Mouse (Mus musculus) hindbrain, embryonic 14.5 days (tissue): Measurements from ENCODE around the gene Ror2. TPM values are rescaled to one million over a fixed set of nuclear protein-coding genes. Genes with fewer than 3 reads are reported as not detected.

Experiments
- ATAC-seq: fragments of 200-750 bp; cut with Nextera tagmentation; 2 replicates; pipeline ENCODE4 v1.8.0; 2017; ENCODE audit warnings: moderate number of reproducible peaks, mild to moderate bottlenecking, moderate TSS enrichment, moderate library complexity; ENCODE audit not compliant: low FRiP score
- DNase-seq: peaks from one replicate; pipeline ENCODE4 v3.0.0-alpha.2; 2015; ENCODE audit warnings: low spot score
- H3K27ac ChIP-seq: fragments of 300-500 bp; sonication (generic); 2 replicates; pipeline ENCODE4 v1.5.1; 2014; ENCODE audit warnings: mild to moderate bottlenecking, moderate library complexity
- H3K27me3 ChIP-seq: fragments of 300-500 bp; sonication (generic); 2 replicates; pipeline ENCODE4 v1.6.1; 2014; ENCODE audit warnings: mild to moderate bottlenecking, low read length, mixed read lengths; ENCODE audit not compliant: control insufficient read depth, insufficient read depth
- H3K36me3 ChIP-seq: fragments of 300-500 bp; sonication (generic); replicated peaks from 2 replicates; pipeline ENCODE4 v1.6.1; 2014; ENCODE audit not compliant: control insufficient read depth, insufficient read depth
- H3K4me1 ChIP-seq: fragments of 300-500 bp; sonication (generic); replicated peaks from 2 replicates; pipeline ENCODE4 v1.6.1; 2014; ENCODE audit warnings: antibody characterized with exemption, low read length, mixed read lengths; ENCODE audit not compliant: control insufficient read depth, insufficient read depth
- H3K4me2 ChIP-seq: fragments of 300-500 bp; sonication (generic); replicated peaks from 2 replicates; pipeline ENCODE4 v1.6.1; 2014; ENCODE audit warnings: mild to moderate bottlenecking, moderate library complexity
- H3K4me3 ChIP-seq: fragments of 300-500 bp; sonication (generic); replicated peaks from 2 replicates; pipeline ENCODE4 v1.5.1; 2014; ENCODE audit warnings: mild to moderate bottlenecking, low read length
- H3K9ac ChIP-seq: fragments of 300-500 bp; sonication (generic); 2 replicates; pipeline ENCODE4 v1.6.1; 2014
- H3K9me3 ChIP-seq: fragments of 300-500 bp; sonication (generic); 2 replicates; pipeline ENCODE4 v1.6.1; 2016; ENCODE audit warnings: low read length; ENCODE audit not compliant: control insufficient read depth
- WGBS: fragments of 180-500 bp; shearing (Covaris S2); extraction: QIAGEN DNeasy Blood & Tissue Kit; methylation state at CpG from one replicate; pipeline ENCODE4 v1.1.7; 2014; 5-methylcytosine and 5-hydroxymethylcytosine counted together
- polyA plus RNA-seq: library from polyadenylated mRNA; unstranded; fragments of >200 nt; fragmentation: Nextera tagmentation; extraction: Ambion mirVana; gene quantifications from 2 replicates; pipeline ENCODE4 v1.2.1, GENCODE M21; 2014

Gene Ror2
- polyA plus RNA-seq, 1 experiment from 2014 or later: 3.1 TPM

DNA sequence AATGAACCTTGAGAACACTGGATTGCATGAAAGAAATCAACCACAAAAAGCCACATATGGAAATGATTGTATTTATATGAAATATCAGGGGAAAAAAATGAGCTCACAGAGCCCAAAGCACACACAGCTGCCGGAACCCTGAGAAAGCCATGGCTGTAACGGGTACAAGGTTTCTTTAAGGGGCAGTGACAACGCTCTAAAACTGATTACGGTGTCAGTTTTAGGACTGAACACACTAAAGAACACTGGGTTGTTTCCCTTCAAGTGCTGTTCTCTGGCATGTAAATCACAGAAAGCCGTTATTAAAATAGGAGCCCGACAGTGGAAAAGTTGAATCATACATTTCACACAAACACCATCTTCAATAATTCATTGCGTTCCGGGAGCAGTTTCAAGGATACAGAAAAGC lies 19.4 kb downstream of the Ror2 start:
- Histone ChIP-seq H3K27me3 (no peaks in the 10 kb centered on the region), H3K27ac (no peak overlapping the region), H3K4me1 (no peaks in the 10 kb centered on the region), H3K36me3 (no peaks in the 10 kb centered on the region), H3K9me3 (no peaks in the 10 kb centered on the region), H3K4me3 (no peak overlapping the region), H3K4me2 (no peak overlapping the region), H3K9ac (no peak overlapping the region)
- WGBS: 81% methylated on average over 8 of the region's 8 CpGs
- no peak for DNase-seq
- ATAC-seq: no peak

DNA sequence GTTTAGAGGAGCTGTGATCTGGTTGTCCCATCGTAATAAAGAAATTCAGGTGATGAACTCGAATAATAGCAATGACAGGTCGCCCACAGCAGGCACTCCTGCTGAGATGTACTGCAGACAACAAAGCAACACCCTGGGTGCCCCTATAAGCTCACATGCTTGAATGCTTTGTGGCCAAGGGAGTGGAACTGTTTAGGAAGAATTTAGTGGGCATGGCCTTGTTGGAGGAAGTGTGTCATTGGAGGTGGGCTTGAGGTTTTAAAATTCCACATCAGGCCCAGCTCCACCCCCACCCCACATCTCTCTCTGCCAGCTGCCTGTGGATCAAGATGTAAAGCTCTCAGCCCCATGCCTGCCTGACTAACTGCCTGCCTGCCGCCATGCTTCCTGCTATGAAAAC lies 21.0 kb downstream of the Ror2 start:
- Histone ChIP-seq H3K9me3 (no peaks in the 10 kb centered on the region), H3K4me2 (no peak overlapping the region), H3K27me3 (no peaks in the 10 kb centered on the region), H3K4me3 (no peak overlapping the region), H3K27ac (no peak overlapping the region), H3K36me3 (no peaks in the 10 kb centered on the region), H3K4me1 (no peaks in the 10 kb centered on the region), H3K9ac (no peak overlapping the region)
- 87% methylated on average over 4 of the region's 4 CpGs for WGBS
- no peak for DNase-seq
- no peak for ATAC-seq

DNA sequence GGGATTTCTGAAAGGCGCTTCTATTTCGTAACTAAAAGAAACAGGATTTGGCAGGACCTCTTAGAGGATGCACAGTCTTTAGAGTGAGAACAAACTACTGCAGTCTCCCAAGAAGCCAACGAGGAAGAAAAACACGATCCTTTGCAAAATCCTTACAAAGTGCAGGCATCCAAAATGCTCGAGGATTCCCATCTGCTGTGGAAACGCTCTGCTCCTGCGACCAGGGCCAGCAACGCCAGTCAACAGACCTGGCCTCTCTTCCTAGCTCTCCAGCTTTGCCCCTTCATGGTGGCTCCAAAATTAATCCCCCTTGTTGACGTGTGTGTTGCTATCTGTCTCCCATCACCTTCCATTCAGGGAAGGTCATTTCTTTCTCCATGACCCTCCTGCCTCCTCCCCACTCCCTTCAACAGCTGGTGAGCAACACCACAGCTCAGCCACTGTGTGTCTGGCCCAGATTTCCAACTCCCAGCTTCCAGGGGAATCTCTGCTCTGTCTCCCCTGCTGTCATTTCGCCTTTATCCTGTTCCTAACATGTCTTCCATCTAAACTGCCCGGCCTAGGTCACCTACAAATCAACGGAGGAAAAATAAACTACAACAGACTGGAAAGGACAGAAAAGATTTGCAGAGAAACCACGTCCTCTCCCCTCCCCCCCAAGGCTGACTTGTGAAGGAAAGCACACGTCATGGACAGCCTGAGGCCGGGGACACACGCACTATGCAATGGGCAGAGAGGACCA lies 23.2 kb downstream of the Ror2 start:
- no peak for DNase-seq
- Histone ChIP-seq H3K4me2 (no peak overlapping the region), H3K9ac (no peak overlapping the region), H3K9me3 (no peaks in the 10 kb centered on the region), H3K4me1 (no peaks in the 10 kb centered on the region), H3K27ac (no peak overlapping the region), H3K27me3 (no peaks in the 10 kb centered on the region), H3K36me3 (no peaks in the 10 kb centered on the region), H3K4me3 (no peak overlapping the region)
- ATAC-seq: no peak
- 83% methylated on average over 16 of the region's 16 CpGs for WGBS

DNA sequence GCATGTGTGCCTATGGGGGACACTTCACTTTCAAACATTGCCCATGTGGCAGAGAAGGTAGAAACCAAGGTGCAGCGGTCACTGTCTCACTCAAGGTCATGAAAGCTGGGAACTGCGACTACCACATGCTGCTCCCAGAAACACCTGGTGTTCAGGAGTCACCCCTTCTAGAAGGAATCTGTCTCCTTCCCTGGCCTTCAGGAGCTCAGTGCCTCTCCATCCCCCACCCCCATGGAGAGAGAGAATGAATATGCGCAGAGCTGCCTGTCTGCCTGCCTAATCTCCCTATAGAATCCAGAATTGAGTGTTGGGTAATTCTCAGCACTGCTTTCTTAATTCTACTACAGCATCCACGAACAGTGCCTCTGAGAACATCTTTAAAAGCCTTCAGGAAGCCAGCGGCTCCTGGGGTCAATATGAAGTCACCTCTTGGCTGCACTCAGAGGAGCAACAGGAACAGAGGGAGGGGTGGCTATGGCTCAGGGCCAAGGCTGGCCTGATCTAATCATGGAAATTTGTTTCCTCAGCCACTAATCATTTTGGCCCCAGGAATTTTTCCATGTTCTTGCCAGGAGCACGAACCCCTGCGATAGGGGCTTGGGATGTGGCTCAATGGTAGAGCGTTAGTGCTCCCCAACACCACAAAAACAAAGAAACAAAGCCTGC lies 24.7 kb downstream of the Ror2 start:
- Histone ChIP-seq H3K27ac (no peak overlapping the region), H3K9me3 (no peaks in the 10 kb centered on the region), H3K4me1 (no peaks in the 10 kb centered on the region), H3K9ac (no peak overlapping the region), H3K27me3 (no peaks in the 10 kb centered on the region), H3K4me2 (no peak overlapping the region), H3K4me3 (no peak overlapping the region), H3K36me3 (no peaks in the 10 kb centered on the region)
- 70% methylated on average over 8 of the region's 8 CpGs for WGBS
- ATAC-seq: no peak
- no peak for DNase-seq

DNA sequence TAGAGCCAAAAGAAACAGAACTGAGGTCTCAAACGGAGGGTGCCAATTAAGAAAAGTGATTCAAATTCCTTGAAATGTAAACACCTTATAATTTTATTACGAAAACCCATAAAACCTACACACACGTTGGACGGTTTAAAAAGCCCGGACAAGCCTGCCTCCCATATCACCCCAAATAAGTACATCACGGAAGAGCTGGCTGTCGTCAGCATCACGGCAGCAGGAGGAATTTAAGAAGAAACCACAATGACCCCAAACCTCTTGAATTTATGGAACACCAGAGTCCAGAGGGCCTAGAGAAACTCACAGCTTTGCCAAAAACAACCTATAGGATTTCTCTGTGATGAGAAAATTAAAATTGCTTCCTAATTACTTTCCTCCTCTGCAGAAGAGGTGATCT lies 27.0 kb downstream of the Ror2 start:
- WGBS: 81% methylated on average over 8 of the region's 8 CpGs
- DNase-seq (no peak), ATAC-seq (no peak)
- no peaks in the 10 kb centered on the region for H3K4me1 ChIP-seq
- no peak overlapping the region for H3K4me3 ChIP-seq
- H3K27ac ChIP-seq: no peak overlapping the region
- no peak overlapping the region for H3K9ac ChIP-seq
- H3K36me3 ChIP-seq: no peaks in the 10 kb centered on the region
- H3K9me3 ChIP-seq: no peaks in the 10 kb centered on the region
- no peaks in the 10 kb centered on the region for H3K27me3 ChIP-seq
- no peak overlapping the region for H3K4me2 ChIP-seq

DNA sequence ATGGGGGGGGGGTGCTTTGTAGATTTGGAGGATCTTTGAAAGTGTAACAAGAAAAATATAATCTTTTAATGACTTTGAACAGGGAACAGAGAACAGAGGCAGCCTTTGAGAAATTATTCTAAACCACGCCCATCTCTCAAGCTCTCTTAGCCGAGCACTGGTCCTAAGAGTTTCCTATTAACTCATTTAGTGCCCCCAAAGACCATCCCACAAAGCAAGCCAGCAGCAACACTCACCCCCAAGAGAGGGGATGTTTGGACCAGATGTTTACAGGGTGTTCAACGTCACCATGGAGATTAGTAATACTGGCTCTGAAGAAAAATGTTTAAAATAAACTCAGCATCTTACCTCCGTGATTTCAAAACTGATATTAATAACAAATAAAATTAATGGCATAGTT lies 27.4 kb downstream of the Ror2 start:
- 61% methylated on average over 4 of the region's 4 CpGs for WGBS
- Histone ChIP-seq H3K36me3 (no peaks in the 10 kb centered on the region), H3K27ac (no peak overlapping the region), H3K27me3 (no peaks in the 10 kb centered on the region), H3K9me3 (no peaks in the 10 kb centered on the region), H3K4me1 (no peaks in the 10 kb centered on the region), H3K9ac (no peak overlapping the region), H3K4me2 (no peak overlapping the region), H3K4me3 (no peak overlapping the region)
- ATAC-seq (no peak), DNase-seq (no peak)

DNA sequence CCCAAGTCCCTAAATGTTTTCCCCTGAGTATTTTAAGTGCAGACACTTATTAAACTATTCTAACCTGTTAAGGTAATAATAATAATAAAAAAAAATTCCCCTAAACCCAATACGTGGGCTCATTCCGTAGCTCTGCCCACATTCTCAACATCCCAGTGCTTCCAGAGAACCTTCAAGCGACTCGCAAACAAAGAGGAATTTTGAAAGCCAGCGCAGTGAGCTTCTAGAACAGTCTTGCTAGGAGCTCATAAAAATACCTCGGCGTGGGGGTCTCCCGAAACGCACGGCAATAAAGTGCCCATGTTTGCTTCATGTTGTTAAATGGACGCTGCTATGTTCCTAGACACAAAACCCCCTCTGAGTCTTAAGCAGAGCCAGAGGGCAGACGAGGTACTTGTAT lies 32.7 kb downstream of the Ror2 start:
- H3K4me3 ChIP-seq: no peak overlapping the region
- no peaks in the 10 kb centered on the region for H3K9me3 ChIP-seq
- no peak overlapping the region for H3K9ac ChIP-seq
- H3K27ac ChIP-seq: no peak overlapping the region
- WGBS: 95% methylated on average over 12 of the region's 12 CpGs
- DNase-seq (no peak), ATAC-seq (no peak)
- no peaks in the 10 kb centered on the region for H3K4me1 ChIP-seq
- no peaks in the 10 kb centered on the region for H3K36me3 ChIP-seq
- no peak overlapping the region for H3K4me2 ChIP-seq
- H3K27me3 ChIP-seq: no peaks in the 10 kb centered on the region

DNA sequence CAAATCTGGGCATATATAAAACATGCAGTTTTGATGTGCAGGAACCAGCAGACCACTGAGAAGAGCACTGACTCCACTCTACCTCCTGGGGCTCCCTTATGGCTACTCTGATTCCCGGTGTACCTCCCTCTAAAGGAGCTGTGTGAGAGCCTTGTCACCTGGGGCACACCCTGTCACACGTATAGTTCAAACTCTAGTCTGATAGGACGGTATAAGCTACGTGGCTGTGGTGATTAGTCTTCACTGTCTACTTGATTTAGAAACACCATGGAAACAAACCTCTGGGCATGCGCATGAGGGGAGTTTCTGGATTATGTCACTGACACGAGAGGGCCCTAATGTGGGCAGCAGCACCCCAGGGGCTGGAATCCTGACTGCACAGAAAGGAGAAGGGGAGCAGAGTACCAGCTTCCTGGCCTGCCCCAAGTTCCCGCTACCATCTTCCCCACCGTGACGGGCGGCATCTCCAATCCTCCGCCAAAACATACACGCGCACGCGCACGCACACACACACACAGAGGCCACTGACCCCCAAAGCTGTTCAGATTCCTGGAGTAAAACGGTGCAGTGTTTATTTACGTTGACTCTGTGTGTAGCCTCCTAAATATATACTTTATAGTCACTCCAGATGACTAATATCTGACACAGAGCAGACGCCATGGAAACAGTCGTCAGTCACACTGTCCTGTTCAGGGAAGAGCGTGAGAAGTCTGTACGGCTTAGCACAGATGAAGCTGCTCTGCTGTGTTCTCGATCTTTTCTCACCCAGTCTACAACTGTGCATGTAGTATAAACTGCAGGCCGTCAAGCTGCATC lies 37.1 kb downstream of the Ror2 start:
- Histone ChIP-seq H3K27ac (no peak overlapping the region), H3K4me3 (no peak overlapping the region), H3K9me3 (no peaks in the 10 kb centered on the region), H3K27me3 (no peaks in the 10 kb centered on the region), H3K9ac (no peak overlapping the region), H3K4me1 (no peaks in the 10 kb centered on the region), H3K4me2 (no peak overlapping the region), H3K36me3 (no peaks in the 10 kb centered on the region)
- ATAC-seq: no peak; the same call in 1 of the 2 replicates
- DNase-seq: no peak
- 74% methylated on average over 24 of the region's 24 CpGs for WGBS

DNA sequence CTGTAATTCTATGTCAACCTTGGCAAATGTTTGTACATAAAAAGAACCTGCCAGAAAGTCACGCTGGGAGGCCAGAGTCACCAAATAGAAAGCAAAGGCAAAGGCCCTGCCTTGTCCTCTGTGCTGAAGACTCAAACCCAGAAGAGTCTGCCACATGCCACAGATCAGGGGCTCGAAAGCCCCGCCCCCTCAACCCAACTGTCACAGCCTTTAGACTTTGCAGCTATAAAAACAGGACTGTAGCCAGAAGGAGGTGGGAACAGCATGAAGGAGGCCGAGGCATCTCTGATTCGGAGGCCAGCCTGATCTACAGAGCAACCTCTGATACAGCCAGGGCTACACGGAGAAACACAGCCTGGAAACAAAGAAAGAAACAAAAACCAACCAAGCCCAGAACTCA lies 37.8 kb downstream of the Ror2 start:
- ATAC-seq (no peak), DNase-seq (no peak)
- H3K4me3 ChIP-seq: no peak overlapping the region
- H3K27ac ChIP-seq: no peak overlapping the region
- no peak overlapping the region for H3K9ac ChIP-seq
- no peak overlapping the region for H3K4me2 ChIP-seq
- H3K27me3 ChIP-seq: no peaks in the 10 kb centered on the region
- H3K9me3 ChIP-seq: no peaks in the 10 kb centered on the region
- no peaks in the 10 kb centered on the region for H3K36me3 ChIP-seq
- no peaks in the 10 kb centered on the region for H3K4me1 ChIP-seq
- WGBS: 60% methylated on average over 6 of the region's 6 CpGs
